Comparison of ENCODE assay signal across 7 mouse cellular contexts in the genomic region with DNA sequence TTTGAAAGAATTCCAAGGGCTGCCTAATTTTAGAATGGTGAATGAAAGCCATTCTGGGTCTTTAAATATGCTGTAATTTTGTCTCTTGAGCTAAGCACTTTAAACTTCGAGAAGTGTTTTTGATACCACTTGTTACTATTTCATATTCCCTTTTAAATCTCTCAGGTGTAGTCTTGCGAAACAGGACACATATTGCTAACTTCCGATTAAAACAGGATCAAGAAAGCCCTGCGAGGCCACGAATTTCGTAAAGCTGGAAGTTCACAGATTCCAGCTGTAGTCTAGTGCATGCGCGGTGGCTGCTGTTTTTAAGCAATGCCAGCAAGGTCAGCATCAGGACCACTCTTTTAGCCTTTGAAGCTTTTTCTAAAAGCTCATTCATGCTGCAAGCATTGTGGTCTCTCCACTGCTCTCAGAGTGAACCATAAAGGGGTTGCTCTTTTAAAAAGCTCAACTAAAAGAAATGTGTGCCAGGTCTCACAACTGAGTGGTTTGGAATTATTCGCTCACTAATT. TPM values are rescaled to one million over a fixed set of nuclear protein-coding genes. Genes with fewer than 3 reads are reported as not detected.
DNase-seq lines count a peak whose midpoint lies in the region; ATAC-seq and TF ChIP-seq lines count a peak whose summit lies in the region.

No protein-coding gene starts in this region.

- H3K27ac ChIP-seq in ES-Bruce4 (ENCODE audit: insufficient read depth, low read length), result 0 out of 2 replicates have a peak overlapping the region, but pooled peaks have one; percentile 21
- peak overlapping the region; percentile 85 to 86 for H3K27ac ChIP-seq in heart, embryonic 14.5 days (replicated peaks in 1 of 2; ENCODE audit: control insufficient read depth in 1 of 2, insufficient read depth in 1 of 2, low read depth in 2 of 2, low read length in 2 of 2)

- WGBS in heart, embryonic 14.5 days, result 75% methylated on average over 9 of the region's 9 CpGs

- TF ChIP-seq EP300 in ES-Bruce4 (IDR thresholded peaks at IDR 0.05; ENCODE audit: insufficient read depth, low read depth, low read length), result no peak

- H3K4me3 ChIP-seq in ES-Bruce4 (ENCODE audit: low read depth, low read length), result peak overlapping the region; percentile 40; the same call in 1 of the 2 replicates
- peak overlapping the region; percentile 41 to 61; a peak in 3 of 4 replicates for H3K4me3 ChIP-seq in heart, embryonic 14.5 days (ENCODE audit: control insufficient read depth in 1 of 2, insufficient read depth in 1 of 2, low read depth in 1 of 2, low read length in 2 of 2)

- no peak for TF ChIP-seq POLR2A in ES-Bruce4 (IDR thresholded peaks at IDR 0.05; ENCODE audit: insufficient read depth, low read length)

- no peak for ATAC-seq in heart, embryonic 14.5 days (ENCODE audit: insufficient number of reproducible peaks, insufficient read depth, low FRiP score, low read depth)

- DNase-seq in NIH3T3 (ENCODE audit: low read depth) (peak; percentile 21), liver (peak; percentile 7)
- peak; percentile 16 for DNase-seq in naive thymus-derived CD4-positive, alpha-beta T cell, adult 2 months (ENCODE audit: low read depth)
- DNase-seq in layer of hippocampus, adult 11-12 months (ENCODE audit: low spot score), result no peak
- no peak for DNase-seq in T-cell, adult 2 months (ENCODE audit: low spot score)

- no peak for TF ChIP-seq CTCF in ES-Bruce4 (IDR thresholded peaks at IDR 0.05; ENCODE audit: low read depth, low read length)

- no peaks in the 10 kb centered on the region for H3K4me1 ChIP-seq in ES-Bruce4 (ENCODE audit: control insufficient read depth, insufficient read depth, low read length)
- H3K4me1 ChIP-seq in heart, embryonic 14.5 days (ENCODE audit: control insufficient read depth in 2 of 2, insufficient read depth in 2 of 2, low read length in 2 of 2), result peaks cover 3 to 14% of the 10 kb centered on the region in 2 experiments; a peak in 3 of 4 replicates

- H3K9ac ChIP-seq in ES-Bruce4 (ENCODE audit: low read depth, poor library complexity, severe bottlenecking), result peak overlapping the region; percentile 62
- H3K9ac ChIP-seq in heart, embryonic 14.5 days (ENCODE audit: low read length), result peak overlapping the region; percentile 68

- H3K27me3 ChIP-seq in ES-Bruce4 (ENCODE audit: control insufficient read depth, insufficient read depth, low read length, poor library complexity, severe bottlenecking), result no peaks in the 10 kb centered on the region
- no peaks in the 10 kb centered on the region for H3K27me3 ChIP-seq in heart, embryonic 14.5 days (ENCODE audit: control insufficient read depth, insufficient read depth, low read length)

- no peaks in the 10 kb centered on the region for H3K36me3 ChIP-seq in ES-Bruce4 (ENCODE audit: control insufficient read depth, insufficient read depth, low read length, poor library complexity, severe bottlenecking)
- peaks cover 9% of the 10 kb centered on the region for H3K36me3 ChIP-seq in heart, embryonic 14.5 days (ENCODE audit: control insufficient read depth, insufficient read depth, low read length)

- peak overlapping the region; percentile 64 for H3K4me2 ChIP-seq in heart, embryonic 14.5 days (ENCODE audit: low read length)

- H3K9me3 ChIP-seq in ES-Bruce4 (replicated peaks; ENCODE audit: control insufficient read depth, insufficient read depth, low read length, poor library complexity, severe bottlenecking), result no peaks in the 10 kb centered on the region
- no peaks in the 10 kb centered on the region for H3K9me3 ChIP-seq in heart, embryonic 14.5 days (ENCODE audit: control insufficient read depth, low read length)

RNA-seq across cellular contexts. Expression of gene Tfb1m, which starts 0.8 kb away (rescaled TPM):
- polyA plus RNA-seq in ES-Bruce4 (2011; ENCODE audit: insufficient read depth, insufficient read length, low read depth, missing spikeins), result 35.6 and 39.6 TPM in 2 replicates
- polyA plus RNA-seq in heart, embryonic 14.5 days (2014; fragmentation: Nextera tagmentation; extraction: Ambion mirVana), result 17.0 and 17.1 TPM in 2 replicates

RNA-seq across cellular contexts. Expression of gene Cldn20, which starts 26.1 kb away (rescaled TPM):
- polyA plus RNA-seq in ES-Bruce4 (2011; ENCODE audit: insufficient read depth, insufficient read length, low read depth, missing spikeins), result not detected in 2 replicates
- not detected in 2 replicates for polyA plus RNA-seq in heart, embryonic 14.5 days (2014; fragmentation: Nextera tagmentation; extraction: Ambion mirVana)

Comparison
In these comparisons a context has a peak if more than half of its experiments do, and no peak if none do; other contexts are left out.
1. DNase-seq: peak in NIH3T3 (single experiment), liver (single experiment) and naive thymus-derived CD4-positive, alpha-beta T cell, adult 2 months (single experiment); none in layer of hippocampus, adult 11-12 months (single experiment) and T-cell, adult 2 months (single experiment).